Mouse (Mus musculus): Measurements from ENCODE around the gene Nenf. TPM values are rescaled to one million over a fixed set of nuclear protein-coding genes. Genes with fewer than 3 reads are reported as not detected.

Nenf gene
- polyA plus RNA-seq, 1 experiment from 2014 or later = 74.3 TPM

DNA sequence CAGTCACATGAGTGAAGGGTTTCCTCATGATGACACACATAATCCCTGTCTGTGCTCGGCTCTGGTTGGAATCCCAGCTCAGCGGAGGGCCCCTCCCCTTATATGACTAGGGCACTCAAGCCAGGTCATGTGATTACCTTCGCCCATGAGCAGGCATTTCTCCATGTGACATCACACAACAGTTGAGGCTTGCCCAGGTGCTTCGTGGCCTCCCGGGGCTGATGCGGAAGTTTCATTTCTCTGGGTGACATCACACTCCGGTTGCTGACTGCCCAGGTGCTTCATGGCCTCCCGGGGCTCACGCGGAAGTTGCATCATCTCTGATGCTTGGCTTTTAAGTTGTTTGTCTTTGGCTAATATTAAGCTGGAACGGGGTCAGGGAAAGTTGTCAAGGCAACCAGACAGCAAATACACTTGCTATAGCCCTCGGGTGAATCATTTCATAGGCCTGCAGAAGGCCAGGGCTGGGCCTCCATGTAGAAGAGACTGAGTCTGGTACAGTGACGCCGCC lies 40.4 kb downstream of the Nenf start:
- Histone ChIP-seq H3K27ac (replicated peaks; ENCODE audit: low read depth, low read length) (no peak overlapping the region), H3K4me3 (ENCODE audit: low read depth, low read length) (no peak overlapping the region), H3K4me1 (ENCODE audit: control insufficient read depth, insufficient read depth, low read length) (no peaks in the 10 kb centered on the region), H3K36me3 (replicated peaks; ENCODE audit: control insufficient read depth, insufficient read depth, low read depth, low read length) (no peaks in the 10 kb centered on the region), H3K27me3 (ENCODE audit: control insufficient read depth, insufficient read depth, low read length) (no peaks in the 10 kb centered on the region), H3K4me2 (ENCODE audit: low read depth, low read length) (no peak overlapping the region), H3K9me3 (replicated peaks; ENCODE audit: control insufficient read depth, low read length) (no peaks in the 10 kb centered on the region), H3K9ac (replicated peaks; ENCODE audit: low read length) (no peak overlapping the region)
- WGBS = 80% methylated on average over 14 of the region's 14 CpGs
- DNase-seq (ENCODE audit: low spot score) = no peak
- ATAC-seq (replicated peaks; ENCODE audit: insufficient number of reproducible peaks, low FRiP score, low TSS enrichment, low read depth) = no peak

DNA sequence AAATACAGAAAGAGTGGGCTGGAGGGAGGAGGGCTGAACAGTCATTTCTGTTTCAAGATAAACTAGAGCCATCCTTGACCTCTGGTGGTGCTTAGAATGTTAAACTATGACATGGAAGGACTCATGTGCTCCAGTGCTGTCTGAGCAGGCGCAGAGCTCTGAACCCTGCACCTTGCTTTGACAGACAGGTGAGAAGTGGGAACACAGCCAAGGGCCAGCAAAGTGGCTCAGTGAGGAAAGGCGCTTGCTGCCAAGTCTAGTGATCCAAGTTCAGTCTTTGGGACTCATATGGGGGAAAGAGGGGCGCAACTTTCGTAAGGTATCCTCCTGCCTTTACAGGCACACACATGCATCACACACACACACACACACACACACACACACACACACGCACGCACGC lies 41.8 kb downstream of the Nenf start:
- H3K36me3 ChIP-seq (replicated peaks; ENCODE audit: control insufficient read depth, insufficient read depth, low read depth, low read length) = no peaks in the 10 kb centered on the region
- WGBS = 83% methylated on average over 7 of the region's 7 CpGs

DNA sequence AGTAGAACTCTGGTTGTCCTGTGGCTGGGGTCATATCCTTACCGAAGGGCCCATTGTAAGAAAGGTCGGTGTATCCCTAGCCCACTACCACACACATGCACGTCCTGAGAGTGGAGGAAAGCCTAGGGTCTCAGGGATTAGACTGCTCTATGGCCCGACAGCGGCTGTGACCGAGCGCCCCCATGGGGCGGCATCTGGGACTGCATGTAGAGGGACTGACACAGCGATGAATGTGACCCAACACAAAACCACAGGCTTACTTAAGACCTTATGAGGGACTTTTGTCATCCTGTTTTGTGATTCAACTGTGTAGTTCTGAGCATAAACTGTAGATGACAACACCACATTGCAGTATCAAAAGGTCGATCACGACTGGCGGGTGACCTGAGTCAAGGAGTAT lies 42.5 kb downstream of the Nenf start:
- DNase-seq (ENCODE audit: low spot score) = peak; percentile 83
- Histone ChIP-seq H3K9ac (replicated peaks; ENCODE audit: low read length) (no peak overlapping the region), H3K9me3 (replicated peaks; ENCODE audit: control insufficient read depth, low read length) (no peaks in the 10 kb centered on the region), H3K27ac (replicated peaks; ENCODE audit: low read depth, low read length) (no peak overlapping the region), H3K4me2 (ENCODE audit: low read depth, low read length) (no peak overlapping the region), H3K36me3 (replicated peaks; ENCODE audit: control insufficient read depth, insufficient read depth, low read depth, low read length) (no peaks in the 10 kb centered on the region), H3K4me3 (ENCODE audit: low read depth, low read length) (no peak overlapping the region), H3K4me1 (ENCODE audit: control insufficient read depth, insufficient read depth, low read length) (no peaks in the 10 kb centered on the region), H3K27me3 (ENCODE audit: control insufficient read depth, insufficient read depth, low read length) (no peaks in the 10 kb centered on the region)
- ATAC-seq (replicated peaks; ENCODE audit: insufficient number of reproducible peaks, low FRiP score, low TSS enrichment, low read depth) = no peak; the same call in 1 of the 2 replicates
- WGBS = 4% methylated on average over 12 of the region's 12 CpGs

More for the DNA sequence above, 41.8 kb downstream of the Nenf start:
- no peak for DNase-seq (ENCODE audit: low spot score)
- H3K27me3 ChIP-seq (ENCODE audit: control insufficient read depth, insufficient read depth, low read length) = no peaks in the 10 kb centered on the region
- no peak overlapping the region for H3K4me3 ChIP-seq (ENCODE audit: low read depth, low read length)
- H3K4me1 ChIP-seq (ENCODE audit: control insufficient read depth, insufficient read depth, low read length) = no peaks in the 10 kb centered on the region
- no peak overlapping the region for H3K9ac ChIP-seq (replicated peaks; ENCODE audit: low read length)
- ATAC-seq (replicated peaks; ENCODE audit: insufficient number of reproducible peaks, low FRiP score, low TSS enrichment, low read depth) = no peak
- no peak overlapping the region for H3K4me2 ChIP-seq (ENCODE audit: low read depth, low read length)
- no peaks in the 10 kb centered on the region for H3K9me3 ChIP-seq (replicated peaks; ENCODE audit: control insufficient read depth, low read length)
- no peak overlapping the region for H3K27ac ChIP-seq (replicated peaks; ENCODE audit: low read depth, low read length)

DNA sequence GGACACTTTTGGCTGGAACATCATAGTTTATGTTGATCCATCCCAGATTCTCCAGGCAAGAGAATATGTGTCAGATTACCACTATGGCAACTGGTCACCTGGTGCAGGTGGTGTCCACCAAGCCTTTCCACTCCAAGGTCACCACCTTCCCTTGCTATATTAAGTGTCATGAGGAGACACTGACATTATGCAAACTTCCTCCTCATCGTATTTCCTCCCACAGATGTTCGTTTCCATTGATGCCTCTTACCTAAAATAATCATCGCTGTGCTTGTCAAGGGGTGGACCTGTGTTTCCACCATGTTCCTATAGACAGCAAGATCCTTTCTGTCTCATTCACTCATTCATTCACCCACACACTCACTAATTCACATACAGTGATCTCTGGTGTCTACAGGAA lies 45.3 kb downstream of the Nenf start:
- no peak for ATAC-seq (replicated peaks; ENCODE audit: insufficient number of reproducible peaks, low FRiP score, low TSS enrichment, low read depth)
- 87% methylated on average over 3 of the region's 3 CpGs for WGBS
- DNase-seq (ENCODE audit: low spot score) = no peak
- H3K36me3 ChIP-seq (replicated peaks; ENCODE audit: control insufficient read depth, insufficient read depth, low read depth, low read length) = no peaks in the 10 kb centered on the region
- no peaks in the 10 kb centered on the region for H3K4me1 ChIP-seq (ENCODE audit: control insufficient read depth, insufficient read depth, low read length)
- H3K27me3 ChIP-seq (ENCODE audit: control insufficient read depth, insufficient read depth, low read length) = no peaks in the 10 kb centered on the region
- no peak overlapping the region for H3K4me2 ChIP-seq (ENCODE audit: low read depth, low read length)
- H3K9ac ChIP-seq (replicated peaks; ENCODE audit: low read length) = no peak overlapping the region
- H3K9me3 ChIP-seq (replicated peaks; ENCODE audit: control insufficient read depth, low read length) = no peaks in the 10 kb centered on the region
- H3K4me3 ChIP-seq (ENCODE audit: low read depth, low read length) = no peak overlapping the region
- no peak overlapping the region for H3K27ac ChIP-seq (replicated peaks; ENCODE audit: low read depth, low read length)

DNA sequence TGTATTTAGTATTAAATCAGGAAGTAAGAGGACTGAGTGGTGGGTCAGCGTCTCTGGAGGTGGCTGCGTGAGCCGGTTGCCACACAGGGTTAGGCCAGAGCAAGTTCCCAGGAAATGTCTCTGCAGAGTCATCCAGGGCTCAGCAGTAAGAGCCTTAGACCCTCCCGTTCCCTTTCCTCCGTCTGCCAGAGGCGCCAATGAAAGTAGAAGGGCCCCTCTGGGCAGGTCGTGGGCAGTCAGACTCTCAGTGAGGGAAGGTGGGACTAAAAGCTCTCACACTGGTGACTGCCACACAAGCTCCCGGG lies 48.4 kb downstream of the Nenf start:
- no peak overlapping the region for H3K9ac ChIP-seq (replicated peaks; ENCODE audit: low read length)
- H3K4me1 ChIP-seq (ENCODE audit: control insufficient read depth, insufficient read depth, low read length) = no peaks in the 10 kb centered on the region
- DNase-seq (ENCODE audit: low spot score) (no peak), ATAC-seq (replicated peaks; ENCODE audit: insufficient number of reproducible peaks, low FRiP score, low TSS enrichment, low read depth) (no peak)
- H3K27me3 ChIP-seq (ENCODE audit: control insufficient read depth, insufficient read depth, low read length) = no peaks in the 10 kb centered on the region
- no peak overlapping the region for H3K4me3 ChIP-seq (ENCODE audit: low read depth, low read length)
- H3K36me3 ChIP-seq (replicated peaks; ENCODE audit: control insufficient read depth, insufficient read depth, low read depth, low read length) = no peaks in the 10 kb centered on the region
- 61% methylated on average over 8 of the region's 8 CpGs for WGBS
- no peaks in the 10 kb centered on the region for H3K9me3 ChIP-seq (replicated peaks; ENCODE audit: control insufficient read depth, low read length)
- H3K27ac ChIP-seq (replicated peaks; ENCODE audit: low read depth, low read length) = no peak overlapping the region
- H3K4me2 ChIP-seq (ENCODE audit: low read depth, low read length) = no peak overlapping the region

DNA sequence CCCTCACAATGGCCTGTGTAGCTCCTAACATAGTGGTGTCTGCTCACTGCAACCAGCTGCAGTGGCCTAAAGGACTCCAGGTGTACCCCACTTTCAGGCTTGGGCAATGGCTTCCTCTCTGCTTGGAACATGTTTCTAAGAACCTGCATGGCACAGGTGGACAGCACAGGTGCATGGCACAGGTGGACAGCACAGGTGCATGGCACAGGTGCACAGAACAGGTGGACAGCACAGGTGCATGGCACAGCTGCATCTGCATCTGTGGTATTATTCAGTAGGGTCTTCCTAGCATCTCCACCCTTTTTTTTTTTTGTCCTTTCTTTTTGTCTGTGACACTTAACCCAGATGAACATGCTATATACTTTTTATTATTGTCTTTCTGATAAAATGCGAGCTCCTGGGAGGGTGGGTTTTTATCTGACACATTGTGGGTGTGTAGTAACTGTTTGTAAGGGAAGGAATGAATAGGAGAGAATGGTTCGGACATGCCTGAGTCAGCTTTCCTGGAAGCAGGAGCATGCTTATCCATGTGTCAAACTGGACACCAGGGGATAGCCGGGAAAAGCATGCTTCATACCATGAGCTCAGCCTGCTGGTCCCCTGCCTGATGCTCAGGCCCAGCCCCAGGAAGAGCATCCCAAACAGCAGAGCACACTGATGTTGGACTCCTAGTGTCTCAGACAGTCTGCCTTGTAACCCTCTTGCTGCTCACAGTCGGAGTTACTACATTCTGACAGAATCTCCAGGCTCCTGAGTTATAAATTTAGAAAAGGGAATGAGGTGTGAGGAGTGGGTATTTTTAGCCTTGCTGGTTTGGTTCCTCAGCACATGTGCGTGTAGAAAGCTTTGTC lies 49.0 kb downstream of the Nenf start:
- no peak overlapping the region for H3K4me3 ChIP-seq (ENCODE audit: low read depth, low read length)
- no peaks in the 10 kb centered on the region for H3K36me3 ChIP-seq (replicated peaks; ENCODE audit: control insufficient read depth, insufficient read depth, low read depth, low read length)
- no peak for ATAC-seq (replicated peaks; ENCODE audit: insufficient number of reproducible peaks, low FRiP score, low TSS enrichment, low read depth)
- no peaks in the 10 kb centered on the region for H3K9me3 ChIP-seq (replicated peaks; ENCODE audit: control insufficient read depth, low read length)
- H3K4me2 ChIP-seq (ENCODE audit: low read depth, low read length) = no peak overlapping the region
- 77% methylated on average over 5 of the region's 5 CpGs for WGBS
- no peak for DNase-seq (ENCODE audit: low spot score)
- no peak overlapping the region for H3K27ac ChIP-seq (replicated peaks; ENCODE audit: low read depth, low read length)
- H3K9ac ChIP-seq (replicated peaks; ENCODE audit: low read length) = no peak overlapping the region
- H3K4me1 ChIP-seq (ENCODE audit: control insufficient read depth, insufficient read depth, low read length) = no peaks in the 10 kb centered on the region
- H3K27me3 ChIP-seq (ENCODE audit: control insufficient read depth, insufficient read depth, low read length) = no peaks in the 10 kb centered on the region

DNA sequence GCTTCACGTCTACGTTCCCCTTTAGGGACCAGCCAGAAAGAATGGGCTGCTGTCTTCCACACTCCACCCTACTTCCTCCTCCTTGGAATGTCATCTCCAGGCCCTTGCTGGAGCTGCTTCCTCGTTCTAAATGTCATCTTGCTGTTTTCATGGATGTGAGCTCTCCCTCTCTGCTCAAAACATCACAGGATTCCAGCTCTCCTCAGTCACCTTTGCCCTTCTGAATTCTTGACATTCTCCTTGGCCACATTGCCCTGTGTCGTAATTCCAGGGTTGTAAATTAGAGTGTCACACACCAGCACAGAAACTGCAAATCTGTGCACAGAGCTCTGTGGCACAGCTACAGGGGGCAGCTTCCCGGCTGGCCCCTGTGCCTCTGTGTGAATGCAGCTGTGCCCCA lies 50.1 kb downstream of the Nenf start:
- H3K9me3 ChIP-seq (replicated peaks; ENCODE audit: control insufficient read depth, low read length) = no peaks in the 10 kb centered on the region
- no peak overlapping the region for H3K4me3 ChIP-seq (ENCODE audit: low read depth, low read length)
- DNase-seq (ENCODE audit: low spot score) (no peak), ATAC-seq (replicated peaks; ENCODE audit: insufficient number of reproducible peaks, low FRiP score, low TSS enrichment, low read depth) (no peak)
- no peaks in the 10 kb centered on the region for H3K36me3 ChIP-seq (replicated peaks; ENCODE audit: control insufficient read depth, insufficient read depth, low read depth, low read length)
- H3K4me1 ChIP-seq (ENCODE audit: control insufficient read depth, insufficient read depth, low read length) = no peaks in the 10 kb centered on the region
- no peaks in the 10 kb centered on the region for H3K27me3 ChIP-seq (ENCODE audit: control insufficient read depth, insufficient read depth, low read length)
- H3K4me2 ChIP-seq (ENCODE audit: low read depth, low read length) = no peak overlapping the region
- 18% methylated on average over 5 of the region's 5 CpGs for WGBS
- H3K9ac ChIP-seq (replicated peaks; ENCODE audit: low read length) = no peak overlapping the region
- H3K27ac ChIP-seq (replicated peaks; ENCODE audit: low read depth, low read length) = no peak overlapping the region

DNA sequence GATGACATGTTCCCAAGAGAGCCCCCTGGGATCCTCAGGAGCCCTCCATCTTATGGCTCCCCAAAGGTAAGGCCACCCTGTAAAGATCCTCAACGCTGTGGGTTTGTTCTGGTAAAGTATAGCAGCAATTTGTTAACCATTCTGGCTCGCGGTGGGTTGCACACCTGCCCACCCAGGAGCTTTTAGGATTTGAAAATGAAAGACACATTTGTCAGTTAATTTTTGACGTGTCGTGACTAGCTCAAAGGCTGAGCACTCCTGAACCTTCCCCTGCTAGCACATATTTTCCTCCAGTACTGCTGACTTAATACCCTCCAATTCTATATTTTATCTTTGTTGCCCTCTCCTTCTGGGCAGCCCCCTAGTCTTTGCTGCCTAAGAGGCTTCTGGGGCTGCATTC lies 50.8 kb downstream of the Nenf start:
- 82% methylated on average over 5 of the region's 5 CpGs for WGBS
- no peak for ATAC-seq (replicated peaks; ENCODE audit: insufficient number of reproducible peaks, low FRiP score, low TSS enrichment, low read depth)

More for the DNA sequence above, 50.8 kb downstream of the Nenf start:
- no peaks in the 10 kb centered on the region for H3K27me3 ChIP-seq (ENCODE audit: control insufficient read depth, insufficient read depth, low read length)
- H3K4me1 ChIP-seq (ENCODE audit: control insufficient read depth, insufficient read depth, low read length) = no peaks in the 10 kb centered on the region
- H3K9ac ChIP-seq (replicated peaks; ENCODE audit: low read length) = no peak overlapping the region
- no peak overlapping the region for H3K4me2 ChIP-seq (ENCODE audit: low read depth, low read length)
- no peaks in the 10 kb centered on the region for H3K36me3 ChIP-seq (replicated peaks; ENCODE audit: control insufficient read depth, insufficient read depth, low read depth, low read length)
- no peak overlapping the region for H3K27ac ChIP-seq (replicated peaks; ENCODE audit: low read depth, low read length)
- no peak overlapping the region for H3K4me3 ChIP-seq (ENCODE audit: low read depth, low read length)
- DNase-seq (ENCODE audit: low spot score) = no peak
- H3K9me3 ChIP-seq (replicated peaks; ENCODE audit: control insufficient read depth, low read length) = no peaks in the 10 kb centered on the region
